Mouse (Mus musculus): ENCODE data around the gene Nmu. TPM values are rescaled to one million over a fixed set of nuclear protein-coding genes. Genes with fewer than 3 reads are reported as not detected.
A peak's percentile ranks its signal among the peaks of the same experiment; 100 is the strongest.

The Nmu gene
- polyA plus RNA-seq (2012; rRNA removed) = not detected in 2 replicates

DNA sequence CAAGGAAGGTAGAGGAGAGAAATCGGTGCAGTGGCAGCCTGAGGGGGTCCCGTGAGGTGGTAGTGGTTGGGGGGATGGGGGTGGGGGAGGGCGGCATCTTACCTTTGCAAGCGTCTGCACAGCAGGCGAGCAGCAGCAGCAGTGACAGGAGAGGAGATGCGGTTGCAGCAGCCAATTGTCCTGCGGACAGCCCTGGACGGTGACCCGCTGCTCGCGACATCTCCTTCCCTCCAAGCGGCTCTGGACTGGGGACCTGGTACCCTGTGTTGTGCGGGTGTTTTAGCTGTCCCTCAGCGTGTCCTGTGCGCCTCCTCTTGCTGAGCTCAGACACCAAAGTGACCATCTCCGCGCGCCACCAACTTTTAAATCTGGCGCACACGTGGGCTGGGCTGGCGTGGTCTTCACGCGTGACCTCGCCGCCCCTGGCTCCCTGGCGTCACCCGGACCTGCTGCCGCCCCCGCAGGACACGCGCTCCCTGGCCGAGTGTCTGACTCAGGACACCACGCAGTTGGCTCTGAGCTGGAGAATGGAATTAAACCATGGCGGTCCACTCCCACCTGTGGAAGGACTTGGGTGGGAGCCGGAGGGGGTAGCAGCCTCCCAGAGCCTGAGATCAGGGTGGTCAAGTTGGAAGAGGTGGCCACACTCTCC is at the start of gene Nmu:
TSS of gene Nmu (minus strand) at position 336 of the 652 bp plus-strand sequence.
- no peak for DNase-seq (ENCODE audit: low spot score)

DNA sequence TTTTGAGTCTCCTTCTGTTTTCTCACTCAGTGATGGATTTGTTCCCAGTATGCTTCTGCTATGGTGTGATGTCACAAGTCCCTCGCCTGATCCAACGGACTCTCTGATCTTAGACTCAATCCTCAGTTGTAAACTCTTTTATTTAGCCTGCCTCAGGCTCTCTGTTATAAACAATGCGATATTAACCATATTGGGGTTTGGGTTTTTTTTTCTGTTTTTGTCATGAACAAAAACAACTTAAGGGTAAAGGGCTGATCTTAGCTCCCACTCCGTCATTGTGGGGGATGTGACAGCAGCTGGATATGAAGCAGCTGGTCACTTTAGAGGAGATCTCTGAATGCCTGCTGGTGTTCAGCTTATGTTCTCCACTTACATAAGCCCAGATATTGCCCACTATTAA is 48.1 kb upstream of the Nmu start:
- no peak for DNase-seq (ENCODE audit: low spot score)

DNA sequence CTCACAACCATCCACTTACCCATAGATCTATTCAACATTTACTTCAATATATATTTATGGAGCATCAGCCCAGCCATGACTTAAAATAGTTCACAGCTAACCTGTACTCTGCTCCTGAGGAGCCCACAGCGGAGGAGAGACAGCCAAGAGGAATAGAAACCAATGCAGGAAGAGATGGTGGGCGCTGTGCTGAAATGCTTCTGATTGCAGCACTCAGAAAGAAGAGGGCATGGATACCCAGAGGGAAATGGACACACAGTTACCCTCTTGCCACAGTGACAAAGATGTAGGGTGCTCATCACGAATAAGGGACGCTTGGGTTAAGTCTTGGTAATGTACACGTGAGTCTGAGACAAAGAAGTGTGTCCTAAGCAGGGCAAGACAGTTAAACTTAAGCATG is 30.8 kb upstream of the Nmu start:
- DNase-seq (ENCODE audit: low spot score) = no peak

DNA sequence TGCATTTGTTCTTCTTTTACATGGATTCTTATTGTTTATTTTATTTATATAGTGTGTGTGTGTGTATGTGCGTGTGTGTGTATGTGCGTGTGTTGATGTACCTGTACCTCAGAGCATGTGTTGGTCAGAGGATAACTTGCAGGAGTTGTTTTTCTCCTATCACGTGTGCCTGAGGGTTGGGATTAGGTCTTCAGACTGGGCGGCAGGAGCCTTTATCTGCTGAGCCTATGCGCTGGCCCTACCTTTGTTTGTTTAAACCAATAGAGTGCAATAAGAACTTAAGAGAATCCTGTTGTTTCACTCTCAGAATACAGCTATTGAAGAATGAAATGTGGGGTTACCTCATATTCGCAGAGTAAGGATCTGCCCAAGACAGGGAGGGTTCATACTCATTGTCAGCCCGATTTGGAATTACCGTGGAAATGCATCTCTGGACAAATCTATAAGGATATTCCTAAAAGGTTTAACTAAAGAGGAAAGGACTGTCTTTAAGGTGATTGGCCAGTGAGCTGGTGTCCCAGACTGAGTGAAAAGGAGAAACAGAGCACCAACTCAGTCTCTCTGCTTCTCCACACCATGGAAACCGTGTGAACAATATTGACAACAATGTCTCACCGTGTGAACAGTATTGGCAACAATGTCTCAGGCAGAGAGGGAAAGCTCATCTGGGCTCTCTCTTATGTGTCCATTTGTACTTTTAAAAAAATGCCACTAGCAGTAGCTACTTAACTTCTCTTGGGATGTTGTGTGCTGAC is 25.6 kb upstream of the Nmu start:
- DNase-seq (ENCODE audit: low spot score) = no peak

DNA sequence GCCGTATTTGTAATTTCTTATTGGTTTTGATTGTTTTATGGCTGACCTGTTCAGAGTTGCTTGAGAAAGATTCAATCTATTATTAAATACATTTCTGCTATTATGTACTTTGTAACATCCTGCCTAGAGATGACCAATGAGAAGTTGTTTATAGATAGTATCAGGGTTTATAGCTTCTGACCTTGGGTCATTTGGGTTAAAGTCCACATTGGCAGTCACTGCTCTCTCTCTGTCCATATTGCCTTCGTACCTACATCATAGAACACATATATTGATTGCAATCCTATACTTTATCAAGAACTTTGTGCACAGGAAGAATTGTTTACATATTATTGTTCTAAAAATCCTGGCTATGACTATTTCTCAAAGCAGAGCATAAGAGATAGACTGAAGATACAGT is 24.9 kb upstream of the Nmu start:
- no peak for DNase-seq (ENCODE audit: low spot score)

DNA sequence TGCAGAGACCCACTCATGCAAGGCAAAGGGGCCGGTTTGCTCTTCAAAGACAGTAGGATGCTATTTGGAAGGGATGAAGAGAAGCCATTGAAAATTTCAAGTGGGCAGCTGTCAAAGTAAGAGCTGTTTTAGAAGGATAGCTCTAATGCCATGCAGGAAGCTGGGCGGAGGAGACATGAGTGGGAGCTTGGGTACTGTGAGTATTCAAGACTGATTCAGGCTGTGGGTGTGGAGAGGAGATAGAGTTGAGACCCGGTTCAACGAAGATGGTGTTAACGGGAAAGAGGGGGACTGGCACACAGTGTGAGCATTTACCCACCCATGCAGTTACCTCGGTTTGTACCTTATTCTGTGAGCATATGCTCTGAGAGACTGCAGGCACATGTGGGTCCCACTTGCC is 20.1 kb upstream of the Nmu start:
- DNase-seq (ENCODE audit: low spot score) = no peak

DNA sequence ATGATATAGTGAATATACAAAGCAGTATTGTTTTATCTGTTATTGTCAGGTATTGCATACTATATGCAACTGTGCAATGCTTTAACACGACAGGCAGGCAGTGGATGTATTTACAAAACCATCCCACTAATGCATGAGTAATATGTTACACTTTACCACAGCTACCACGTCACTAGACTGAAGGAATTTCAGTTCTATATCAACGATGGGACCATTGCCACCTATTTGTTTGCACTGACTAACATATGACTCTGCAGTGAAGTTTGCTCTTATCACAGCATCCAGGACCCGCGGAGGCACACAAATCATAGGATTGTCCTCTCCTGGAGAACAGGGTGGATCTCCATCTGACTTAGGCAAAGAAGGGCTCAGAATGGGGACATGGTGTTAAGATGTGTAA is 18.2 kb upstream of the Nmu start:
- no peak for DNase-seq (ENCODE audit: low spot score)

DNA sequence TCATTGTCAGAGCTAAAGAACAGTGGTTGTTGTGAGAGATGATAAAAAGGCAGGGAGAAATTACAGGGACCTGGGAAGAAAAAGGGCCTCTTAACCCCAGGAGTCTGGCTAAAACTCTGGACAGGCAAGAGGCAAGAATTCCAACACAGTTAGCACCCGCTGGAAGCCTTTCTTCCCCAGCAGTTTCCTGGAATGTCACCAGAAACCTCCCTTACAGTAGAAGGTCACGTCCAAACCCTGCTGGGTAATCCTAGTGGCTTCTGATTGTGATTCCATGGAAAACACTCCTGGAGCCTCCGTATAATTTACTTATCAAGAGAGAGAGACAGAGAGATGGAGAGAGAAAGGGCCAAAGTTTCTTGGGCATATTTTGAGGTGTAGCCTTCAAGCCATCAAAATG is 15.6 kb upstream of the Nmu start:
- no peak for DNase-seq (ENCODE audit: low spot score)

DNA sequence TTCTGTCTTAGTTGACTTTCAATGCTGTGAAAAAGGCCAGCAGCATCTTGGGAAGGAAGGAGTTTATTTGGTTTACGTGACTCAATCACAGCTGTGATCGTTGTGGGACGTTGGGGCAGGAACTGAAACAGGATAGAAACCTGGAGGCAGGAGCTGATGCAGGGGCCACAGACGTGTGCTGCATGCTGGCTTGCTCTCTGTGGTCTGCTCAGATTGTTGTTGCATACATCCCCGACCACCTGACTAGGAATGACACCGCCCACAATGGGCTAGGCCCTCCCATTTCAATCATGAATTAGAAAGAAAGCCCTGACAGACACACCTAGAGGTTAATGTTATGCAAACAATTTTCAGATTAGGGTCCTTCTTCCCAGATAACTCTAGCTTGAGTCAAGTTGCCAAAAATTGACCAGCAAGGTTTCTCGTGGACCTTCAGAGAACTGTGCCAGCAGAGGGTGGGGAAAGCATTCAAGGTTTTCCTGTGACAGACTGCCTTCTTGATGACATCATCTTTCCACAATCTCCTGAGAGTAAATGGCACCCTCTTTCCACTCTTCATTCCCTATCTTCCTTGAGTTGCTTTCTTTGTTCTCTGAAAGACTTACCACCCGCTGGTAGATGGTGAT is 5.7 kb upstream of the Nmu start:
- no peak for DNase-seq (ENCODE audit: low spot score)

DNA sequence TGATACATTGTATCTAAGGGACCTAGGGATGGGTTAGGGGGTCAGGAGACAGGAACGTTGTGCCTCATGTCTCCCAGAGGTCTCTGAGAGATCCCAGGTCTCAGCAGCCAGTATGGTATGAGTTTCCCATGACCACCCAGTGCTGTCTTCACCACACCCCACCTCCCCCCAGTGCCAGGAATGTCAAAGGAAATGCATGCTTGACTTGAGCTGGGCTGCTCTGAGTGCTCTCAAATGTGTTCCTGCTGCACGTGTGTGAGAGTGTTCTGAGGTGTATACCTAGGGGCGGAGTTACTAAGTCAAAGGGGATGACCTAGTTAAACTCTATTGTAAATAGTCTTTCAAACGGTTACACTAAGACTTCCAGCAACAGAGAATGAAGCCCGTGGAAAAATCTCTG is 1.8 kb upstream of the Nmu start:
- DNase-seq (ENCODE audit: low spot score) = no peak

DNA sequence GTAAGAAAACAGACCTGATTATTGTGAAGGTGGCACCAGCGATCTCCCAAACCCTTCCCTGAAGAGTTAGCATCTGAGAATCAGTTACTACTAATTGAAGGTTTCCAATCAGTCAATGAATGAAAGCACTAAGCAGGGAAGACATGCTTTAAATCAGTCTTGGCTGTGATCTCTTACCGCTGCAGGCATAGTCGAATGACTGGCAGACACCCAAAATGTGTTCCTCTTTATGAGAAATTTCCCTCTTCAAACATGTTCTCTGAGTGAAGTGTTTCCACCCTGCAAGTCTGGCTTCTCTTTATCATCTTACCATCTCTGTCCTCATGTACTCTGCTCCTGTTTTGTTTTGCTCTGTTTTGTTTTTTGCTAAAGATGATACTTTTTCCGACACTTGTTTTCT is 2.8 kb downstream of the Nmu start:
- DNase-seq (ENCODE audit: low spot score) = no peak

DNA sequence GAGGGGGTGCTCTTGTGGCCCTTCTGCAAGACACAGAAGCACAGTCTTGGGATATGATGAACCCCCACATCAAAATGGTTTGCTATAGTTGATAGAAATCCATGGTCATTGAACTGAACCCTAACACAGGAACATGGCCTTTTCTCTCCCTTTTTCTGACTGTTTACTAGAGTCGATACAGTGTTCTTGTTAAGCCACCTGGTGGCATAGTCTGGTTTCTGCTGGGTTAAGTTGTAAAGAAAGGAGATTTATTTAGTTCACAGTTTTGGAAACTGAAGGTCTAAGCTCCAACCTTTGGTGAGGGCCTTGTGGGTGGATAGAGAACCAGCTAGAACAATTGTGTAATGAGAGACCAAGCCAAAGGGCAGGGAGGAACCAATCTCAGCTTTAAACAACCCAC is 3.5 kb downstream of the Nmu start:
- DNase-seq (ENCODE audit: low spot score) = no peak

DNA sequence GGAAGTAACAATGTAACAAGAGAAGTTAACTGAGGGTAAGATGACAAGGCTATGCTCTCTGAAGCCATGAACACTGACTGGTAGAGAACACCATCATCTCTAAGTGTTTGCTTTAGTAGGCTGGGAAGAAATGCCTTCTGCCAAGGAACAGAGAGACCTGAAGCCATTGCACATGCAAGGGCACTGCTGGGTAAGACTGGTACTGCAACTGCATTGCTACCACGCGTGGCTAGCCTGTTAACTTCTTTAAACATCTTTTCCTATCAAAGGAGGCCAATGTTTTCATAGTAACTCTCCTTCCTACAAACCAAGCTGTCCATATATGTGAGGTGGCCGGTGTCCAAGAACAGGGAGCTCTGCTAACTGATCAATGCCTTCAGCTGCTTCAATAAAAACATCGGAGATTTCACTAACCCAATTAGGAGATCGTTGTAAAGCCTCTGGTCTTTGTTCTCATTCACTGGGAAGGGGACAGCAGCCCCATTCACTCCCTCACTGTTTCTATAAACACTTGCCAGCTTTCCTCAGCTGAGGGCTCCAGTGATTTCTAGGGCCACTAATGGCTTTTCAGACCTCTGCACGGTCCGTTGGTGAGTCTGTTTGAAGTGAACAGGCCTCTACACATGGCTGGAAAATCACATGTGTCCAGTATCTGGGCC is 11.5 kb downstream of the Nmu start:
- no peak for DNase-seq (ENCODE audit: low spot score)

DNA sequence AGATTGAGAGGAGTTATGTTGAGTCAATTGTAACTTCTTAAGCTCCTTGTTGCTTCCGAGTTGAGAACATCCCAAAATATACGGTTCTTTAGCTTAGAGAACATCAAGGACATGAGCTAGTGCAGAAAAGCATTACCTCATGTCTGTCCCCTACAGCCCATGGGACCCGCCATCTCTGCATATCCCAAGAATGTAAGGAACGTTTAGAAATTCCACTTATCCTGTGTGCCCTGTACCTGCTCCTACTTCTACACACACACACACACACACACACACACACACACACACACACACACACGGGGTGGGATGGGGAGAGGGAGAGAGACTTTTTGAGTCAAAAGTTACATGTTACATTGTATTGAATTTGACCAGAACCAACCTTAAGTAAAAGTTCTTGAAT is 12.1 kb downstream of the Nmu start:
- no peak for DNase-seq (ENCODE audit: low spot score)

DNA sequence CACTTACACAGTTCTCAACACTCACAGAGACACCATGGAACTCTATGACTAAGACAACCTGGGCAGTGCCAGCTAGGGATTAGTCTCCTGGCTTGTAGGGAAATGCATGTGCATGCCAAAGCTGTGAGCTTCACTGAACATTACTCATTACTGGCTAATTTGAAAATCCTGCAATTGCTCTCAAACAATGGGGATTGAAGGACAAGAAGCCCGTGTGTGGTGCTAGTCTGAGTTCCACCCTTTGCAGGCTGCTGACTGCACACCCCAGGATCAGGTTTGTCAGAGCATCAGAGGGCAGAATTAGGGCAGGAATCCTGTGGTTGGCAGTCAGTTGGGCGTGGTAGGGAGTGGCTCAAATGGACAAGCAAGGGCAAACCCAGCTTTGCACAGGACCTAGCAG is 17.5 kb downstream of the Nmu start:
- DNase-seq (ENCODE audit: low spot score) = peak; percentile 23

DNA sequence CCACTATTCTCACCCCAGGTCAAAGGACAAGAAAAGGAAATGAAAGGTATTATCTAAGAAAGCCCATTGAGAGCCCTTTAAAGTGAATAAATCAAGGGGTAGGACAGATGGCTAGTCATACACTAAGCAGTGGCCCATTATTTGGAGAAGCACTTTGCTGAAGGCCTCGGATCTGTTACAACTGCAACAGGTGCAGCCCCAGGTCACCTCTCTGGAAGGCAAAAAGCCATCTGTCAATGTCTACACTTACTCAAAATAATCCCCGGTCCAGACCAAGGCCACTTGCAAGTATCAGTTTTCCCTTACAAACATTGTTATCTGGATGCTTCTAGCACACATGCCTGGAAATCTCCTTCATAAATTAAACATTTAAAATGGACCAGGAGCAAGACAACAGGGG is 22.7 kb downstream of the Nmu start:
- no peak for DNase-seq (ENCODE audit: low spot score)

DNA sequence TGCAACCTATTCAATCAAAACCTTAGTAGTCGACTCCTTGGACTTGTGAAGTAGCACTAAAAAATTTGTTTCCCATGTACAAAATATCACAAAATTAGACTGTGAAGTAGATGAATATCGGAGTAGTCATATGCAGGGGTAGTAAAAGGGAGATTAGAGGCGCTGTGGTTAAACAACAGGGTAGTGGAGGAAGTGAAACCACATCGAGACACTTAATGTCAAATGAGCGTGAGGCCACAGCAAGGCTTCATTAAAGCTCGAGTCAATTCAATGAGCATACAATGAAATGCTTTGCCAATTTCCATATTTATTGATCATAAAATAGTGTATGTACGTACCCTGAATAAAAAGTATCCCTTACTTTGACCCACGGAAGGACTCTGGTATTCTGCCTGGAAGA is 26.5 kb downstream of the Nmu start:
- DNase-seq (ENCODE audit: low spot score) = no peak

DNA sequence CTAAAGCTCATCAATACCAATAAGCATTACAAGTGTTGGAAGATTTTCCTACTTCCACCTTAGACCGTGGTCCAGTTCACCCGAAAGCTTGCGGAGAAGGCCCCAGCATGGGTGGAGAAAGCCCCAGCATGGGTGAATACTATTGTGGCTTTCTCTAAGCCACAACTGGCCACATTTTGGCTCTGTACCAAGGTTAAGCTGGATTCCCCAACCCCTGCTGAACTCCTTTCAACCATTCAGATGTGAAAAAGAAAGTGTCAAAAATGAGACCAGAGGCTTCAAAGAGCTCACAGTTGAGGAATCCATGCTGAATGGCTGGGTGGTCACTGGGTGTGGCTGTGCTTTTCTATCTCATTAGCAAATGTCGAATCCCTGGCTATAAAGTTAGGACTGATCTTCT is 29.8 kb downstream of the Nmu start:
- no peak for DNase-seq (ENCODE audit: low spot score)

DNA sequence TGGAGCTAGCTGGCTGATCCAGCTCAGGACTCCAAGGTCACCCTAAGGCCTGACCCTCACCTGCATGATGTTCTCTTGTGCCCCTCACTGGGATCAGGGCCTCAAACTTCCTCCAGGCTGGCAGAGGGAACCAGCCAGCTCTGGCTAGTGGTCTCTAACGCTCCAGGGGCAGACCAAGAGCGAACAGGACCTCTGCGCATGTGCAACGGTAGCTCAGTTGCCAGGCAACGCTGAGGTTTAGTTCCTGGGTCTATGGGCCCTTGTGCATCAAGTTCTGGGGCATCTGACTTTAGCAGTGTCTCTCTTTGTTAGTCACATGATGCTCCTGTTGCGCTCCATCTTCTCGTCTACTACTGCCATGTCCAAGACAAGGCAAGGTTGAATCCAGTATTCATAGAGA is 32.6 kb downstream of the Nmu start, which contains the start of gene Pdcl2:
TSS of gene Pdcl2 (minus strand) at position 204 of the 400 bp plus-strand sequence.
- no peak for DNase-seq (ENCODE audit: low spot score)

DNA sequence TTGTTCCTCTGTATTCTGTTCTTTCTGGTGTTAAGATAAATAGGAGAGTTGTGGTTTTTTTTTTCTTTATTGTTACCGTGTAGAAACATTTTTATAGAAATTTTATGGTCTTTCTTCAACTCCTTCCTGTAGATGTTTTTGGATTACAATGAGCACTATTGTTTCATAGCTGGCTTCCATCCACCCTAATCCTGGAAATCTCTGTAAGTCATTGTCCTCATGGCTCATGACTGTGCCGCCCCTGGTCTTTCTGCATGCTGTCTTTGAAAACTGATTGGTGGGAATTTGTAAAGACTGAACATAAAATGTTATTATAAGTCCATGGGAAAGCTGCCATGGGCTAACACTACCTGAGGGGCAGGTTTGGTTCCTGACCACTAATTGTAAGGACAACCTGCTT is 36.3 kb downstream of the Nmu start:
- no peak for DNase-seq (ENCODE audit: low spot score)

DNA sequence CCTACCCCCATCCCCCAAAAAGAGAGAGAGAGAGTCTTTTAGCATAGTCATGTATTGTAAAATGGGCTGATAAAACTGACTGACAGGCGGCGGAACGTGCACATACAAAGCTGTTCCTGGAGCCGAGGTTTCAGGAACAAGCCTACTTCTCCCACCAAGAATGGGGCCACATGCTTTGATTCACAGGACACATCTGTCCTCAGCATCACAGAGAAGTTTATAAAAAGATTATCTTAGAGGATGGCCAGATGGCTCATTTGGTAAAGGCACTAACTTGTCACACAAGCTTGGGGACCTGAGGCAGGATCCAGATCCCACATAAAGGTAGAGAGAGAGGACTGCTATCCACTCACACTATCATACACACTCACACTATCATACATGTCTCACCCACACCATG is 38.5 kb downstream of the Nmu start:
- no peak for DNase-seq (ENCODE audit: low spot score)

Data from urinary bladder, adult 2 months (tissue).